Mouse (Mus musculus) C2C12 (cell line): ENCODE results near the gene Hs6st1. TPM values are rescaled to one million over a fixed set of nuclear protein-coding genes. Genes with fewer than 3 reads are reported as not detected.

ENCODE experiments used
- H3K27me3 ChIP-seq: one replicate; pipeline ENCODE4 v1.6.1; 2011; ENCODE audit not compliant: control insufficient read depth, insufficient read depth, insufficient read length
- H3K36me3 ChIP-seq: one replicate; pipeline ENCODE4 v1.6.1; 2011; ENCODE audit not compliant: control insufficient read depth, insufficient read depth
- H3K4me3 ChIP-seq: one replicate; pipeline ENCODE4 v1.5.1; 2011; ENCODE audit warnings: mild to moderate bottlenecking, control low read depth; ENCODE audit not compliant: poor library complexity, insufficient read depth, severe bottlenecking
- H3K79me2 ChIP-seq: one replicate; pipeline ENCODE4 v1.6.1; 2011; ENCODE audit not compliant: control insufficient read depth, insufficient read depth
- H3K79me3 ChIP-seq: one replicate; pipeline ENCODE4 v1.6.1; 2011; ENCODE audit warnings: low read depth, control low read depth
- H3ac ChIP-seq: one replicate; pipeline ENCODE3; 2011; ENCODE audit warnings: low read depth; ENCODE audit not compliant: control insufficient read depth, insufficient read length
- CEBPB ChIP-seq: IDR thresholded peaks from one replicate; pipeline ENCODE4 v1.6.1; 2011; ENCODE audit warnings: low read depth, mild to moderate bottlenecking, control low read depth, moderate library complexity
- CTCF ChIP-seq: IDR thresholded peaks from one replicate; pipeline ENCODE4 v1.5.1; 2011; ENCODE audit not compliant: control insufficient read depth, insufficient read depth, insufficient read length
- FOSL1 ChIP-seq: IDR thresholded peaks from one replicate; pipeline ENCODE4 v1.8.0; 2011; ENCODE audit warnings: mild to moderate bottlenecking, low read length; ENCODE audit not compliant: poor library complexity, insufficient read depth, severe bottlenecking
- MAX ChIP-seq: IDR thresholded peaks from one replicate; pipeline ENCODE4 v1.6.1; 2011; ENCODE audit warnings: mild to moderate bottlenecking, control low read depth
- MYOD1 ChIP-seq: IDR thresholded peaks from one replicate; pipeline ENCODE4 v1.6.1; 2011; ENCODE audit warnings: low read depth; ENCODE audit not compliant: control insufficient read depth, insufficient read length
- MYOG ChIP-seq: IDR thresholded peaks from one replicate; pipeline ENCODE4 v1.6.1; 2011; ENCODE audit not compliant: control insufficient read depth, insufficient read length; ENCODE audit errors: extremely low read depth
- USF1 ChIP-seq: IDR thresholded peaks from one replicate; pipeline ENCODE4 v1.6.1; 2011; ENCODE audit warnings: low read depth, mild to moderate bottlenecking, control low read depth, moderate library complexity
- polyA plus RNA-seq: library from polyadenylated mRNA; unstranded; fragments of >200 nt; fragmentation: generic; extraction: Trizol; gene quantifications from one replicate; pipeline ENCODE4 v1.2.1, GENCODE M21; 2012; ENCODE audit warnings: missing spikeins

The Hs6st1 gene
- polyA plus RNA-seq, 1 experiment = 45.0 TPM

DNA sequence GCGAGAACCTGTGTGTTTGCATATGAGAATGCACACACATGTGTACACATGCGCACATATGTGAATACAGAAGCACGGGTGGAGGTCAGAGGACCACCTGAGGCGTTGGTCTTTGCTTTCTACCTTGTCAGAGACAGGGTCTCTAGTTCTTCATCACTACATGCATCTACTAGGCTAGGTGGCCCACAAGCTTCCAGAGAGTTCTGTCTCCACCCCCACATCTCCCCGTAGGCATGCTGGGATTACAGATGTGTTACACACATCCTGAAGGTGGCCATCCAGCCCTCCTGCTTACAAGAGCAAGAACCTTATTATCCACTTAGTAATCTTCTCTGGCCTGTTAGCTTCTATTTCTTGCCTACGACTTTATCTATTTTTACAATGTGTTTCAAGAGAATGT lies 8.8 kb upstream of the Hs6st1 start:
- TF ChIP-seq USF1 (no peak), MAX (no peak), CEBPB (no peak), MYOG (no peak), FOSL1 (no peak), CTCF (no peak)
- H3K36me3 ChIP-seq = no peaks in the 10 kb centered on the region
- H3K79me3 ChIP-seq = no peaks in the 10 kb centered on the region
- H3K27me3 ChIP-seq = no peaks in the 10 kb centered on the region
- no peak overlapping the region for H3K4me3 ChIP-seq
- no peak overlapping the region for H3ac ChIP-seq
- H3K79me2 ChIP-seq = no peaks in the 10 kb centered on the region

DNA sequence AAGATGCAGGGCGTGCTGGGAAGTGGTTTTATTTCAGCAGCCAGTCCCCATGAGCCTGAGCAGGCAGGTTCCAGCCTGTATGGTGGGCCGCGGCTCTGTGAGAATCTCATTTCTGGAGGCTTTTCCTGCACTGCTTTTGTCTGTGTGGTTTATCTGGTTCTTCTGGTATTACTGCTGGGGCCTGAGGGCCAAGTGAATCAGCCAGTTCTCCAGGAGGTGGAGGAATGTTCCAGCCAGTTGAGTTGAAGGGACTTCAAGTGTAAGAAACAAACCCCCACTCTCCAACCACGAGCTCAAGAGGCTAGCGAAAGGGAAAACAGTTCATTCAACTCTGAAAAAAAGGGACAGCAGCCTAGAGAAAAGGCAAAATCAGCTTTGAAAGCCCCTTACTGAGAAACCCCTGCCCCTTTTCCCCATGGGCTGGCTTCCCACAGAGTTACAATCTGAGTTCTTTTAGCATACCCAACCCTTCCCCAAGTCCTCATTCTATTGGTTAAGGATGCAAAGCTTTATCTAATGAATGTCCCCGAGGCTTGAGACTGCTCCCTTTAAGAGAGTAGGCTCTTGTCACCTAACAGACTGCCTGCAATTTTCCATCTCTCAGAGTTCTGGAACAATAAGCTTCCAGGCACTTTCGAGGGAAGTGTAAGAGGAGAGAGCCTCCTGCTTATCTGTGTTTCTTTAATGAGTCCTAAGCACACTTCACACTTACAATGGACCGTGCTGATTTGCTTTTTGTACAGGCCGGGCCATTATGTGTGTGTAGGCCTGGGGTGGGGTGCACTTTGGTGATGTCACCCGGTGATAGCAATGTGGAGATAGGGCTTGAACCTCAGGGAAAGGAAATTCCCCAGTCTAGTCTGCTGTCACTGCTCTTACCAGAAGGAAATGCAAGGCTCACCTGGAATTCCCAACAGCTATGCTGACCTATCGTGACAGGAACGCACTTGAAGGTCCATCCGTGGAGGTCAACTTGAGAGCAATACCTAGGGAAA lies 7.9 kb upstream of the Hs6st1 start:
- Histone ChIP-seq H3K36me3 (no peaks in the 10 kb centered on the region), H3K27me3 (no peaks in the 10 kb centered on the region), H3K79me3 (no peaks in the 10 kb centered on the region), H3K79me2 (no peaks in the 10 kb centered on the region), H3ac (no peak overlapping the region), H3K4me3 (no peak overlapping the region)
- no peak for TF ChIP-seq USF1
- no peak for TF ChIP-seq MYOG
- no peak for TF ChIP-seq MAX
- TF ChIP-seq CTCF = no peak
- TF ChIP-seq MYOD1 = no peak
- TF ChIP-seq FOSL1 = no peak
- TF ChIP-seq CEBPB = no peak

DNA sequence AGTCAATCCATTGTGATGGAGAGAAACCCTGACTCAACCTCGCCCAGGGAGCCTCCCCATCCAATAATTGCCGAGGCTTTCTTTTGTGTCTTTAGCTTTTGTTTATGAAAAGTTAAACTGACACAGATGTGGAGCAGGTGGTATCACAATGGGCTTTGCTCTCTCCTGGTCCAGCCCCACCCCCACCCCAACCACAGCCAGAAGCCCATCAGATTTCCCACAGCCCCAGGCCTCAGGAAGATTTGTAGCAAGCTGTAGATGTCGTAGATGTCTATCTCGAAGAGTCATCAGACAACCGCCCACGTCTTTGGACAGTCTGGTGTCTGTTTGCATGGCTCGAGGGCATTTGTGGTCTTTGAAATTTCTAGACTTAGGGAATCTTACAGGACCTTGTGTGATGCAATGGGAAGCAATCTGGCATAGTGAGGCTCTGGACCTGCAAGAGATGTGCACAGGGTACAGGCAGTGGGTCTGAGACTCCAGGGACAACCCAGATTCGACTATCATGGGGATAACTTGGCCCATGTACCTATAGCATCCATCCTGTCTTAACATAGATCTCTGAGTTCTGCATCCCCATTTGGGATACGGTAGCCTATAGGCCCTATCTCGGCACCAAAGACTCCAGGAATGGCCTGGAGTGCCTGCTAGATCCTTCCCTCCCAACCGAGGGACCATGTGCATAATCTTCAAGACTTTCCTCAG lies 6.8 kb upstream of the Hs6st1 start:
- H3K79me3 ChIP-seq = no peaks in the 10 kb centered on the region
- H3ac ChIP-seq = no peak overlapping the region
- H3K4me3 ChIP-seq = no peak overlapping the region
- no peaks in the 10 kb centered on the region for H3K36me3 ChIP-seq
- TF ChIP-seq FOSL1 (no peak), MYOD1 (peak; percentile 27), CEBPB (peak; percentile 36)
- no peaks in the 10 kb centered on the region for H3K79me2 ChIP-seq
- no peaks in the 10 kb centered on the region for H3K27me3 ChIP-seq

DNA sequence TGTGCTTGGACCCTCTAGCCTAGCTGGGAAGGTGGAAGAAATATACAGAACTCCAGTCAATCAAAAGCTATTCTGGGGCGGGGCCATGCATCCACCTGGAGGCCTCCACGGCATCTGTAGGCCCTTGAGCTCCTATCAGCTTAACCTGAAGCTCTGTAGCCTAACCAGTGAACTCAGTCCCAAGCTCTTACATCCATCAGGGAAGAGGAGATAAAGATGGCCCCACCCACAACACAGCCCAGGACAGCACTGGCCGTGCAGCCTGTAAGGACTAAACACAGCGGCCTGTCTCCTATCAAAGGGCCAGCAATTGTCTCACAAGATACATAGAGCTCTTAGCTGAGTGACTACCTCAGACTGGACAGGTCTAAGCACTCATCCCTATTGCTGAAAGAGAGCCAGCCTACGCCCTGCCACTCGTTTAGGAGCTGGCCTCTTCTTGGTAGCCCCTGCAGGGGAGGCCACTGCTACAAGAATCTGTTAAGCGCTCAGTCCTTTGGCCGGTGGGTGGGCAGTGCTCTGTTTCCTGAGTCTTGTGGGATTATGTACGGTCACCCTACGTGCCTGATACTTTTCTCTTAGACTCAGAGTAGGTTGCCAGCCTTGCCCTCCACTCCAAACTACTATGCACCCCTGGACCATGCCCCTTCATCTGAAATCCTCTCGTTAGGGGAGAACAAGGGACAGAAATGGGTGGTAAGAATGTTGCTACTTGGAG lies 6.0 kb upstream of the Hs6st1 start:
- Histone ChIP-seq H3K27me3 (no peaks in the 10 kb centered on the region), H3K79me2 (no peaks in the 10 kb centered on the region), H3K79me3 (no peaks in the 10 kb centered on the region), H3K4me3 (no peak overlapping the region), H3ac (no peak overlapping the region), H3K36me3 (no peaks in the 10 kb centered on the region)
- TF ChIP-seq CEBPB = no peak
- no peak for TF ChIP-seq MYOG
- TF ChIP-seq MYOD1 = no peak
- no peak for TF ChIP-seq FOSL1
- no peak for TF ChIP-seq MAX
- TF ChIP-seq USF1 = no peak
- no peak for TF ChIP-seq CTCF

DNA sequence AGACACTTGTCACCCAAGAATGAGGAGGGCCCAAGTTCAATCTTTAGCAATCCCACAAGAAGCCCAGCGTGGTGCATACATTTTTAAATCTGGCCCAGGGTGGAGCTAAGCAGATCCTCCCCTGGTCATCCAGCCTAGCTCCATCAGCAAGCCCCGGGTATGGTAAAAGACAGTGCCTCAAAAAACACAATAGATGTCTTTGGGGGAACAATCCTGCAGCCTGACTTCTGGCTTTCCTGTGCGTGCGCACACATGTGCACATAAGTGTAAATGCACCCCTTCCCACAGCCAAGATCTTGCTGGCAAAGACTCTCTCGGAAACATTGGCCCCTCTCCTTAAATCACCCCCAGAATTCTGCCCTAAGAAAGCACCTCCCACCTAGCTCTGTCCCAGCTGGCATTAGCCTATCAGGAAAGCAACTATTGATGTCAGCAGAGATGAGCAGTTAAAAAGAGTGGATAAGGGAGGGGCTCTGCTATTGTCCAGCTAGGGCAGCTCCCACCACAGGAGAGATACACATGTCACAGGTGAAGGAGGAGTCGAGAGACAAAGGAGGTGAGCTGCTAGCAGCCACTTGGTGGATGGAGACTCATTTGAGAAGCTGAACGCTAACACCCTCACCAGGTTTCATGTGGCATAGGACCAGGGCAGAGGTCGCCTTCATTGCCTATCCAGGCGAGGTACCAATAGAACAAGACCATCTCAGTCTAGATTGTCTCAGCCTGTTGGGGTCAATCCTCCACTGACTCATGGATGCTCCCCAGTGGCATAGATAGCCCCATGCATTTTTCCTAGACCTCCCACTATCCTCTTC lies 5.2 kb upstream of the Hs6st1 start:
- Histone ChIP-seq H3K4me3 (no peak overlapping the region), H3K36me3 (no peaks in the 10 kb centered on the region), H3K27me3 (no peaks in the 10 kb centered on the region), H3K79me3 (no peaks in the 10 kb centered on the region), H3ac (no peak overlapping the region), H3K79me2 (no peaks in the 10 kb centered on the region)
- no peak for TF ChIP-seq MAX
